Mouse (Mus musculus): ENCODE measurements around the gene Vps36. TPM values are rescaled to one million over a fixed set of nuclear protein-coding genes. Genes with fewer than 3 reads are reported as not detected.

Vps36 gene
- polyA plus RNA-seq, 1 experiment from 2014 or later: 45.5 TPM

DNA sequence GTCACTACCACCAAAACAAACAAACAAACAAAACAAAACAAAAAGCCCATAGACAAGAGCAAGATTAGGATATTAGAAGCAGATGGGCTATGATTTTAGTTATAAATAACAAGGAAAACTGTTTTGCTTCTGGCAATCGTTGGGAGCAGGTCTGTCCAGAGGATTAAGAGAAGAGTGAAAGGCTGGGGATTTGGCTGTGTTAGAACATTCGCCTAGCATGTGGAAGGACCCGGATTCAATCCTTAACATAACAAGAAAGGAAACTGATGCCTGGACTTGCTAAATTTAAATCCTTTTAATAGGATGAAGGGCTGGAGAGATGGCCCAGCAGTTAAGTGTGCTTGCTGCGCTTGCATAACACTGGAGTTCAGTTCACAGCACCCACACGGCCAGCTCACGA is 71.7 kb downstream of the Vps36 start:
- ATAC-seq (replicated peaks; ENCODE audit: low FRiP score) (no peak), DNase-seq (ENCODE audit: low spot score) (no peak)
- Histone ChIP-seq H3K9me3 (ENCODE audit: control insufficient read depth, low read length) (no peaks in the 10 kb centered on the region), H3K27ac (ENCODE audit: low read depth, low read length) (no peak overlapping the region), H3K4me3 (ENCODE audit: low read depth, low read length) (no peak overlapping the region), H3K36me3 (ENCODE audit: control insufficient read depth, insufficient read depth, low read length) (no peaks in the 10 kb centered on the region), H3K9ac (ENCODE audit: low read length) (no peak overlapping the region), H3K4me2 (ENCODE audit: low read depth, low read length, severe bottlenecking) (no peak overlapping the region), H3K4me1 (replicated peaks; ENCODE audit: control insufficient read depth, insufficient read depth, low read length) (no peaks in the 10 kb centered on the region), H3K27me3 (ENCODE audit: control insufficient read depth, insufficient read depth, low read length) (no peaks in the 10 kb centered on the region)
- WGBS: 79% methylated on average over 6 of the region's 6 CpGs

DNA sequence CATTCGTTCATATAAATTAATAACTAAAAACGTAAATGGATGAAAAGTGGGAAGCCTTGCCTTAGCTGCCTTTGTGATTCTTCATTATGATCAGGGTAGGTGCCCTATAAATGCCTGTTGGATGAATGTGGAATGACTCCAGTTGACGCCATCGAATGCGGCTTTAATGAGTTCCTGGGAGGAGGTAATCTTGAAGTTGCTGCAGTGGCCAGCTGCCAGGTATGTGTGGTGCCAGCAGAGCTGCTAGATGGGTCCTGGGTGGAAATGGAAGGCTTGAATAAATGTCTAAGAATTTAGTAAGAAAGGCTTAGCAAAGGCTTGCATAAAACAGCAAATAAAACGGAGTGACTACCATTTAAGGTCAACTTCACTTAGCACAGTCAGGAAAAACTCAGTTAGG is 72.2 kb downstream of the Vps36 start:
- DNase-seq (ENCODE audit: low spot score): no peak
- ATAC-seq (replicated peaks; ENCODE audit: low FRiP score): no peak
- no peaks in the 10 kb centered on the region for H3K9me3 ChIP-seq (ENCODE audit: control insufficient read depth, low read length)
- no peak overlapping the region for H3K4me2 ChIP-seq (ENCODE audit: low read depth, low read length, severe bottlenecking)
- WGBS: 88% methylated on average over 6 of the region's 6 CpGs
- H3K4me1 ChIP-seq (replicated peaks; ENCODE audit: control insufficient read depth, insufficient read depth, low read length): no peaks in the 10 kb centered on the region
- no peak overlapping the region for H3K4me3 ChIP-seq (ENCODE audit: low read depth, low read length)
- no peak overlapping the region for H3K27ac ChIP-seq (ENCODE audit: low read depth, low read length)
- H3K9ac ChIP-seq (ENCODE audit: low read length): no peak overlapping the region
- no peaks in the 10 kb centered on the region for H3K27me3 ChIP-seq (ENCODE audit: control insufficient read depth, insufficient read depth, low read length)
- no peaks in the 10 kb centered on the region for H3K36me3 ChIP-seq (ENCODE audit: control insufficient read depth, insufficient read depth, low read length)

DNA sequence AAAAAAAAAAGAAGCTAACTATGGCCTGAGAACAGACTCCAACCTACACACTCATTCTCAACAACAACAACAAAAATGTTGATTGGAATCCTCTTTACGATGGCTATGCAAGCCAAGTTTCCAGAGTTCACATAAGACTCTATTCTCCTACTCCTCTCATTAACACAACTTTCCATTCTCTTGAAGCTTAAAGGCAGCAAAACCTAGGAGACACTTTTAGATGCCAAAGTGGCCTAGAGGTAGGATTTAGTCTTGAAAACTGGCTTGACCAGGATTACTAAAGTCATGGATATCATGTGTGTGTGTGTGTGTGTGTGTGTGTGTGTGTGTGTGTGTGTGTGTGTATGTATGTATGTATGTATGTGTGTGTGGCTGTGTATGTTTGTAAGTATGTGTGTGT is 72.6 kb downstream of the Vps36 start:
- ATAC-seq (replicated peaks; ENCODE audit: low FRiP score): no peak
- no peak overlapping the region for H3K4me2 ChIP-seq (ENCODE audit: low read depth, low read length, severe bottlenecking)
- H3K4me1 ChIP-seq (replicated peaks; ENCODE audit: control insufficient read depth, insufficient read depth, low read length): no peaks in the 10 kb centered on the region
- no peak overlapping the region for H3K4me3 ChIP-seq (ENCODE audit: low read depth, low read length)
- no peaks in the 10 kb centered on the region for H3K9me3 ChIP-seq (ENCODE audit: control insufficient read depth, low read length)
- H3K27ac ChIP-seq (ENCODE audit: low read depth, low read length): no peak overlapping the region
- H3K36me3 ChIP-seq (ENCODE audit: control insufficient read depth, insufficient read depth, low read length): no peaks in the 10 kb centered on the region
- no peak overlapping the region for H3K9ac ChIP-seq (ENCODE audit: low read length)
- no peak for DNase-seq (ENCODE audit: low spot score)
- H3K27me3 ChIP-seq (ENCODE audit: control insufficient read depth, insufficient read depth, low read length): no peaks in the 10 kb centered on the region
- 97% methylated on average over 1 of the region's 1 CpGs for WGBS

DNA sequence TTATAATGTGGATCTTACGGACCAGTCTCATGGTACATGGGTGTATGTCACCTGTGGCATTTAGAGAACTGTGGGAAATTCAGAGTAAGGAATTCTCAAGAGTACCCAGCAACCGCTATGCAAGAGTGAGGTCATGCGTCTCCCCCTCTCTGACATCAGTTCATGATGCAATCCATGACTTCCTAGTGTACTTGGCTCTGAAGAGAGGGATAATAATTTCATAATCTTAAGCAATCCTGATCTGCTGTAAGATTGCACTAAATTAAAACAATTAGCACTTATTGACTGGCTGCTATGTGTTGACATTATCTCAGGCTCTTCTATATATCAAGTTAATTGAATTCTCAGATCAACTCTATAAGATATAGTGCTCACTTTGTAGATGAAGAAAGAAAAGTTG is 74.2 kb downstream of the Vps36 start:
- Histone ChIP-seq H3K4me2 (ENCODE audit: low read depth, low read length, severe bottlenecking) (no peak overlapping the region), H3K27me3 (ENCODE audit: control insufficient read depth, insufficient read depth, low read length) (no peaks in the 10 kb centered on the region), H3K4me1 (replicated peaks; ENCODE audit: control insufficient read depth, insufficient read depth, low read length) (no peaks in the 10 kb centered on the region), H3K9me3 (ENCODE audit: control insufficient read depth, low read length) (no peaks in the 10 kb centered on the region), H3K9ac (ENCODE audit: low read length) (no peak overlapping the region), H3K36me3 (ENCODE audit: control insufficient read depth, insufficient read depth, low read length) (no peaks in the 10 kb centered on the region), H3K27ac (ENCODE audit: low read depth, low read length) (no peak overlapping the region), H3K4me3 (ENCODE audit: low read depth, low read length) (no peak overlapping the region)
- DNase-seq (ENCODE audit: low spot score): no peak
- WGBS: 92% methylated on average over 3 of the region's 3 CpGs
- ATAC-seq (replicated peaks; ENCODE audit: low FRiP score): no peak

Other genes with a start within 250 kb of the Vps36 start
- gene Defb13, start 246.0 kb upstream of the Vps36 start, polyA plus RNA-seq (2014; fragmentation: Nextera tagmentation; extraction: Ambion mirVana): not detected in 2 replicates
- gene Fam90a1a, start 234.1 kb upstream of the Vps36 start, polyA plus RNA-seq (2014; fragmentation: Nextera tagmentation; extraction: Ambion mirVana): not detected in 2 replicates
- gene Ccdc70, start 223.0 kb upstream of the Vps36 start, polyA plus RNA-seq (2014; fragmentation: Nextera tagmentation; extraction: Ambion mirVana): not detected in 2 replicates
- gene Atp7b, start 132.5 kb upstream of the Vps36 start, polyA plus RNA-seq (2014; fragmentation: Nextera tagmentation; extraction: Ambion mirVana): 2.3 and 2.6 TPM in 2 replicates
- gene Alg11, start 132.1 kb upstream of the Vps36 start, polyA plus RNA-seq (2014; fragmentation: Nextera tagmentation; extraction: Ambion mirVana): 30.9 and 35.8 TPM in 2 replicates
- 0.21 and 0.24 TPM in 2 replicates for gene Nek5, start 67.8 kb upstream of the Vps36 start, polyA plus RNA-seq (2014; fragmentation: Nextera tagmentation; extraction: Ambion mirVana)
- 7.7 and 8.0 TPM in 2 replicates for gene Nek3, start 26.4 kb upstream of the Vps36 start, polyA plus RNA-seq (2014; fragmentation: Nextera tagmentation; extraction: Ambion mirVana)
- 76.9 and 82.7 TPM in 2 replicates for gene Ckap2, start 7.0 kb upstream of the Vps36 start, polyA plus RNA-seq (2014; fragmentation: Nextera tagmentation; extraction: Ambion mirVana)
- 8.3 and 10.1 TPM in 2 replicates for gene Thsd1, start 34.5 kb downstream of the Vps36 start, polyA plus RNA-seq (2014; fragmentation: Nextera tagmentation; extraction: Ambion mirVana)
- gene Tpte, start 90.6 kb downstream of the Vps36 start, polyA plus RNA-seq (2014; fragmentation: Nextera tagmentation; extraction: Ambion mirVana): not detected in 2 replicates
- 17.4 and 18.2 TPM in 2 replicates for gene Slc25a15, start 205.8 kb downstream of the Vps36 start, polyA plus RNA-seq (2014; fragmentation: Nextera tagmentation; extraction: Ambion mirVana)
- 37.3 and 43.6 TPM in 2 replicates for gene Mrps31, start 218.6 kb downstream of the Vps36 start, polyA plus RNA-seq (2014; fragmentation: Nextera tagmentation; extraction: Ambion mirVana)

Data from forebrain, embryonic 11.5 days (tissue).